Mouse (Mus musculus): Measurements from ENCODE around the gene Polr3gl.

Gene Polr3gl

DNA sequence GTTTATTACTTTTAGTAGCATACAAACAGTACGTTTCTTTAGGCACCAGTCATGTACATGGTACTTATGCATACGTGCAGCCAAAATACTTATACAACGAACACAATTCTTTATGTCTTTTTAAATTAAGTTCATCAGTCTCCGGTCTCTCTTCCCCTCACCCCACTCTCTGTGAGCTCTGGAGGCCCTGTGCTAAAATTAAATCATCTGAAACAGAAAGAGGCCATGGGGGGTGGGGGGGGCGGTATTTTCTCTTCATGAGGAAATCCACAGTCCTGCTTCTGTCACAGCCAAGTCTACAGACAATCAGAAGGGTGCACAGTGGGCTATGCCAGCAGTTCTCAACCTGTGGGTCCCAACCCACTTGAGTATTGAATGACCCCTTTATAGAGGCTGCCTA is 44.6 kb downstream of the Polr3gl start:
- in situ Hi-C loops (cut with MboI; ENCODE audit: low pct_unique_long_range_greater_than_20kb in 1 of 2, low sequenced_read_pairs in 2 of 2, unreplicated experiment in 1 of 2): loop anchor here in 1 of 2 experiments (10.0 kb wide), 1 partner anchor 85 kb away; the partner anchor contains the start of genes Gm42957 and Pex11b

DNA sequence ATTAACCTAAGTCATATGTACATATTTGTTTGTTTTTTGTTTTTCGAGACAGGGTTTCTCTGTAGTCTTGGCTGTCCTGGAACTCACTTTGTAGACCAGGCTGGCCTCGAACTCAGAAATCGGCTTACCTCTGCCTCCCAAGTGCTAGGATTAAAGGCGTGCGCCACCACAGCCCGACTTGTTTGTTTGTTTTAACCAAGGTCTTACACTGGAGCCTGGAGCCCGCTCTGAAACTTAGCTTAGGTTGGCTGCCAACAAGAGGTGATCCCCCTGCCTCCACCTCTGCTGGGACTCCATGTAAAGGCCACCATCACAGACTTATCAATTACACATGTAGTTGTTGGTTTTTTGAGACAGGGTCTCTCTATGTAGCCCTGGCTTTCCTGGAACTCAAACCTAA is 45.2 kb downstream of the Polr3gl start:
- in situ Hi-C loops (cut with MboI; ENCODE audit: low pct_unique_long_range_greater_than_20kb in 1 of 2, low sequenced_read_pairs in 2 of 2, unreplicated experiment in 1 of 2): loop anchor here in 1 of 2 experiments (10.0 kb wide), 1 partner anchor 86 kb away; the partner anchor contains the start of genes Gm42957 and Pex11b

DNA sequence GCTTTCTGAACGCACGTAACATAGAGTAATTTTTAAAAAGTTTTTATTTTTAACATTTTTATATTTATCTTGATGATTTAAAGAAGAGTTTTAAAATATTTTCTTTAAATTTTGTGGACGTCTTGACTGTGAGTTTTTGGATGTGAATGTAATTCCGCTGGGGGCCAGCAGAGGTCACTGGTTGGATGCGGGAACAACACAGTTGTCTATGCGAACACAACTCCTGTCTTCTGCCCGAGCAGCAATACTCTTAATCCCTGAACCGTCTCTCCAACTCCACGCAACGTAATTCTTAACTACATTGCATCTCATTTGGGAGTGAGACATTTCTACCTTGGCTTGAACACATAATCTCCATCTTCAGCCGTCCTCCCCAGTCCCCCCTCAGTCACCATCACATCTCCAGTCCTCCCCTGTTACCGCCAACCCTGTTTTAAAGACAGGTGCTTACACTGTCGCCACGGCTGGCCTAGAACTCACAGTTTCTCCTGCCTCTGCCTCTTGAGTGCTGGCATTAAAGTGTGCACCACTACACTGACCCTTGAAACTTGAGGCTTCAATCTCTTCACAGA is 46.5 kb downstream of the Polr3gl start:
- in situ Hi-C loops (cut with MboI; ENCODE audit: low pct_unique_long_range_greater_than_20kb in 1 of 2, low sequenced_read_pairs in 2 of 2, unreplicated experiment in 1 of 2): loop anchor here in 1 of 2 experiments (10.0 kb wide), 1 partner anchor 87 kb away; the partner anchor contains the start of genes Gm42957 and Pex11b

DNA sequence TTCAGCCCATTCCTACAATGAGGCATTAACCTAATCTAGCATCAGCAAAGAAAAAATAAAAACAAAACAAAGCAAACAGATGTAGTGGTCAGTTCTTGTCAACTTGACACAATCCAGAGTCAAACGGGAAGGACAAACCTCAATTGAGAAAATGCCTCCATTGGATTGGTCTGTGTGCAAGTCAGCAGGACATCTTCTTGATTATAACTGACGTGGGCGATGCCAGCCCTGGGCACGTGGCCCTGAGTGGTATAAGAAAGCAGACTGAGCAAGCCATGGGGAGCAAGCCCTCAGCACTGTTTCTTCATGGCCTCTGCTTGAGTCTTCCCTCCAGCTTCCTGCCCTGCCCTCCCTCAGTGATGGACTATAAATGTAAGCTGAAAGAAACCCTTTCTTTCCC is 47.1 kb downstream of the Polr3gl start:
- in situ Hi-C loops (cut with MboI; ENCODE audit: low pct_unique_long_range_greater_than_20kb in 1 of 2, low sequenced_read_pairs in 2 of 2, unreplicated experiment in 1 of 2): loop anchor here in 1 of 2 experiments (10.0 kb wide), 1 partner anchor 88 kb away; the partner anchor contains the start of genes Gm42957 and Pex11b

- in situ Hi-C loops (cut with MboI; ENCODE audit: low pct_unique_long_range_greater_than_20kb in 1 of 2, low sequenced_read_pairs in 2 of 2, unreplicated experiment in 1 of 2): loop anchor here in 1 of 2 experiments (10.0 kb wide), 1 partner anchor 89 kb away; the partner anchor contains the start of genes Gm42957 and Pex11b
Measured at GRCm38 (mm10) chr3:96545565-96545964, 48.4 kb downstream of the Polr3gl start.

DNA sequence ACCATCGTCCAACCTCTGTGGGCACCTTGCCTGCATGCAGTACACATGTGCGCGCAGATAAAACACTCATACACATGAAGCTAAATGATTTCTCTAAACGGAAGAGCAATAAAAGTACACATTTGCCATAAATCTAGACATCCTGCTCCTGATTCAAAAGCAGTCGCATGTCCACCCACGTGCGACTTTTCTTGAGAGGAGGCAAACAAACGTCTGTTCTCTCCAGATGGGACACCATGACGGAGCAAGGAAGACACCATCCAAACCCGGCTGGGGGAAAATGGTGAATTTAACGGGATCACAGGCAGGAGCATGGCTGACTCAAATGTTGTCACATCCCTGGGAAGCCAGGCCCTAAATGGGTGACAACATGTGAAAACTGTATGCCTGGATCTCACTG is 50.6 kb downstream of the Polr3gl start:
- in situ Hi-C loops (cut with MboI; ENCODE audit: low pct_unique_long_range_greater_than_20kb in 1 of 2, low sequenced_read_pairs in 2 of 2, unreplicated experiment in 1 of 2): loop anchor here (5.0 to 10.0 kb wide), 3 partner anchors 39 to 99 kb away; partner anchors contain the start of genes Gm42957 (in 1 of the 2) and Pex11b (in 1 of the 2)

- in situ Hi-C loops (cut with MboI; ENCODE audit: low pct_unique_long_range_greater_than_20kb in 1 of 2, low sequenced_read_pairs in 2 of 2, unreplicated experiment in 1 of 2): loop anchor here (5.0 to 10.0 kb wide), 3 partner anchors 40 to 100 kb away; partner anchors contain the start of genes Gm42957 (in 1 of the 2) and Pex11b (in 1 of the 2)
Measured at GRCm38 (mm10) chr3:96542554-96542953, 51.4 kb downstream of the Polr3gl start.

DNA sequence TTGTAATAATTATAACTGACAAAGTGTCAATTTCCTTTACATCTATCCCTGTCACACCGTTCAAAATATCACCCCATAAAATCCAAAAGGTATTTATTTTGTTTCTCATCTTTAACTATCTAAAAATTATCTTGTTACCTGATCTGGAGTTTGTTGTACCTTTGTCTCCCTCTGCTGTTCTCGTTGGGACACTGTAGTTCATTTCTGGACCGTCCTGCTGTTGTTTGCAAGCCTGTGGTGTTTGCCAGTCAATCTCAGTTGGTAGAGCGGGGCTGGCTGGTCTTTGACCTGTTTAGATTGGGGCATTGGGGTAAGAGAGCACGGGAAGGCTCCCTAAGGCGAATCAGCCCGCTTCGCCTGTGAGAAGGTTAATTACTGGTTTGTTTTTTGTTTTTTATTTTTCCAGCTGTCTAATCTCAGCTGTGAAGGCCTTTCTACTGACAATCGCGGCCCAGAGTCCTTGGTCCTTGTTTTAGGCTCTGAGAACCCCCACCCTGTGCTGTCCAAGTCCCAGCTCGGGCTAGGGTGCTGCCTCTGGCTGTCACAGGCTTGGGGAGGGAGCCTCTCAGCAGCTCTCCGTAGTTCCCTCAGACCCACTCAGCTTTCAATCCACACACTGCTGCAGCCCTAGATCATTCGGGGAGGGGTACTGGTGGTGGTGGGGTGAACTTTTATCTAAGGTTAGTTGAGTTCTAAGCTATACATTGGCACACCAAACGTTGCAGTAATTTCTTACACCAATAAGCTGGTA is 52.5 kb downstream of the Polr3gl start:
- in situ Hi-C loops (cut with MboI; ENCODE audit: low pct_unique_long_range_greater_than_20kb in 1 of 2, low sequenced_read_pairs in 2 of 2, unreplicated experiment in 1 of 2): loop anchor here (5.0 to 10.0 kb wide), 3 partner anchors 41 to 101 kb away; partner anchors contain the start of genes Gm42957 (in 1 of the 2) and Pex11b (in 1 of the 2)

DNA sequence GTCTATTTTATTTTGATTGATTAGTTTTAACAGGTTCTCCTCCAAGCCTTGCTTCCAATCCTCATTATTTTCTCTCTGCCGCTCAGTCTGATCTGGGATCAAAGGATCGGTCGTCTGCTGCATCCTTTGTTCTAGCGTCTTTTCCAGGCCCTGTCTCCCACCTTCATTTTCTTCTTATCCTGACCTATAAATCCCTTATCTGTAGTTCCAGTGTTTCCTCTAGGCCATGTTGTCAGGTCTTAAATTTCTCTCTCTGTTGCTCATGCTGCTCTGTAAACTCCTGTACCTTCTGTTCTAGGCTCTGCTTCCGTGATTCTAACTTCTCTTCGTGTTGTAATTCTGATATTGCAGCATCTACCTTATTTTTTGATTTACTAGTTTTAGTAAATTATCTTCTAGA is 53.2 kb downstream of the Polr3gl start:
- in situ Hi-C loops (cut with MboI; ENCODE audit: low pct_unique_long_range_greater_than_20kb in 1 of 2, low sequenced_read_pairs in 2 of 2, unreplicated experiment in 1 of 2): loop anchor here (5.0 to 10.0 kb wide), 3 partner anchors 42 to 102 kb away; partner anchors contain the start of genes Gm42957 (in 1 of the 2) and Pex11b (in 1 of the 2)

DNA sequence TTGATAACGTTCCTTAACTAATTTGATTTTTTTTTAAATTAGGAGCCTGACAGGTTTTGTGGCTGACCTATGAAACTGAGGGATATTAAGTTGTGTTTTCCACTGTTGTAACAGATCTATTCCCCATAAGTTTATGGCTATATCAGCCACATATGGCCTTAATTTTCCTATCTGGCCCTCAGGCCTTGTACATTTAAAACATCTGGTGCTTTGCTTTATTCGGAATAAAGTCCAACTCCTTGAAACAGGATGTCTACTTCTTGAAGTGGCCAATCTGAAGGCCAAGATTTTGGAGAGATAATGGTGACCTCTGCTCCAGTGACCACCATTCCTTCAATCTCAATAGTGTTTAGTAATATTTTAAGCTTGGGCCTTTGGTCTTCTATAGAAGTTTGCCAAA is 54.7 kb downstream of the Polr3gl start:
- in situ Hi-C loops (cut with MboI; ENCODE audit: low pct_unique_long_range_greater_than_20kb in 1 of 2, low sequenced_read_pairs in 2 of 2, unreplicated experiment in 1 of 2): no loop called here

- in situ Hi-C loops (cut with MboI; ENCODE audit: low pct_unique_long_range_greater_than_20kb in 1 of 2, low sequenced_read_pairs in 2 of 2, unreplicated experiment in 1 of 2): no loop called here
Measured at GRCm38 (mm10) chr3:96534300-96534699, 59.7 kb downstream of the Polr3gl start.

- in situ Hi-C loops (cut with MboI; ENCODE audit: low pct_unique_long_range_greater_than_20kb in 1 of 2, low sequenced_read_pairs in 2 of 2, unreplicated experiment in 1 of 2): no loop called here
Measured at GRCm38 (mm10) chr3:96532050-96532449, 61.9 kb downstream of the Polr3gl start.

DNA sequence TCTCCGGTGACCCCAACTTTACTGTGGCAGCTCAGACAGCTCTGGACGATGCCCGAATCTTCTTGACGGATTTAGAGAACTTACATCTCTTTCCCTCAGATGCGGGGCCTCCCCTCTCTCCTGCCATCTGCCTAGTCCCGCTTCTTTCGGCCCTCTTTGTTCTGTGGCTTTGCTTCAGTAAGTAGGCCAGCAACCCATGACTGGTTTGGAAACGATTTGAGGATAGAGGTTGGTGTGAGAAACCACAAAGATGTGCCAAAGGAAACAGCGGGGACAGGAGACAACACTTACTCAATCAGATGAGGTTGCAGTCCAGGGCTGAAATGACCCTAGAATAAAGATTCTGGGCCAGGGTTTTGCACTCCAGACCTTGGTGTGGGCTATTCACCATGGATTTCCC is 65.5 kb downstream of the Polr3gl start:
- in situ Hi-C loops (cut with MboI; ENCODE audit: low pct_unique_long_range_greater_than_20kb in 1 of 2, low sequenced_read_pairs in 2 of 2, unreplicated experiment in 1 of 2): no loop called here

All from mouse embryonic stem cell (cell line).